Mouse (Mus musculus) embryonic facial prominence, embryonic 10.5 days (tissue): Measurements from ENCODE around the gene Fam110a. TPM values are rescaled to one million over a fixed set of nuclear protein-coding genes. Genes with fewer than 3 reads are reported as not detected.

Source experiments
- DNase-seq: peaks from one replicate; pipeline ENCODE4 v3.0.0-alpha.2; 2017; ENCODE audit warnings: low spot score
- H3K27ac ChIP-seq: fragments of 300-500 bp; sonication (generic); replicated peaks from 2 replicates; pipeline ENCODE4 v1.5.1; 2016; ENCODE audit warnings: mild to moderate bottlenecking
- H3K27me3 ChIP-seq: fragments of 300-500 bp; sonication (generic); replicated peaks from 2 replicates; pipeline ENCODE4 v1.6.1; 2016; ENCODE audit warnings: low read depth, mild to moderate bottlenecking; ENCODE audit not compliant: poor library complexity, severe bottlenecking
- H3K36me3 ChIP-seq: fragments of 300-500 bp; sonication (generic); replicated peaks from 2 replicates; pipeline ENCODE4 v1.6.1; 2016; ENCODE audit warnings: mild to moderate bottlenecking, moderate library complexity
- H3K4me1 ChIP-seq: fragments of 300-500 bp; sonication (generic); 2 replicates; pipeline ENCODE4 v1.6.1; 2016
- H3K4me3 ChIP-seq: fragments of 300-500 bp; sonication (generic); 2 replicates; pipeline ENCODE4 v1.5.1; 2016; ENCODE audit warnings: mild to moderate bottlenecking, moderate library complexity
- H3K9me3 ChIP-seq: fragments of 300-500 bp; sonication (generic); 2 replicates; pipeline ENCODE4 v1.6.1; 2016; ENCODE audit warnings: mild to moderate bottlenecking
- WGBS: fragments of 180-500 bp; shearing (Covaris S2); methylation state at CpG from one replicate; pipeline ENCODE4 v1.1.7; 2016; 5-methylcytosine and 5-hydroxymethylcytosine counted together
- polyA plus RNA-seq: library from polyadenylated mRNA; unstranded; fragments of >200 nt; fragmentation: Nextera tagmentation; extraction: Ambion mirVana; gene quantifications from 2 replicates; pipeline ENCODE4 v1.2.1, GENCODE M21; 2016

Gene Fam110a
- polyA plus RNA-seq, 1 experiment from 2014 or later, result 48.4 TPM

DNA sequence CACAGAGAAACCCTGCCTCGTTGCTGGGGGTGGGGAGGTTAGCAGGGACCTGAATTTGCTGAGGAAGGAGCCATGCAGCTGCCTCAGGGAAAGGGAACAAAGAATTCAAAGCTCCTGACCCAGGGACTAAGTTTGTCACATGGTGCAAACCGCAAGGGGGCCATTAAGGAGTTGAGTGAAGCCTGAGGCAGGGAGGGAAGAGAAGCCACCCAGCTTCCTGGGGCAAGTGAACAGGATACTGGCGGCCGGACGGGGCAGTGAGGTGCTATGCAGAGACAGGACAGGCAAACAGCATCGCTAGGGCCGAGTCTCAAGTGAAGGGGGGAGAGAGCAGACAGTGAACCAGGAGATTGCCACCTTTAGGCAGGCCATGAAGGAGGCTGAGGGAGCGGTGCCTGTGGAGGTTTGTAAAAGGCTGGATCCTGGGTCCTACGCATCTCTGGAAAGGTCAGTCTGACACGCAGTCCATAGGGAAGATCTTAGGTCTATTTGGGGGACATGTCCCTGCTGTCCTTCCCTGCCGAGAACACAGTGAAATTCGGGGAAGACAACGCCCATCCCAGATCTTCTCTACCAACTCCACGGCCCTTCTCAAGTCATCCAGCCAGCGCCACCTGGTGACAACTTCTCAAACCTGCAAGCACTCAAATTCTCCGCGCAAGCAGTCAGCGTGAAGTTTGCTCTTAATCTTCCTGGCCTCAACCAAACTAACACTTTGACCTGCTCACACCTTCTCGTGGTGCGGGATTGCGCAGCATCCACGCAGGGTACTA lies 14.5 kb upstream of the Fam110a start:
- Histone ChIP-seq H3K27ac (0 out of 2 replicates have a peak overlapping the region, but pooled peaks have one; percentile 19), H3K4me3 (peak overlapping the region; percentile 38), H3K4me1 (peaks cover 45% of the 10 kb centered on the region), H3K36me3 (no peaks in the 10 kb centered on the region), H3K27me3 (peaks cover 78% of the 10 kb centered on the region), H3K9me3 (no peaks in the 10 kb centered on the region)
- WGBS, result 3% methylated on average over 22 of the region's 22 CpGs
- peak; percentile 81 for DNase-seq

DNA sequence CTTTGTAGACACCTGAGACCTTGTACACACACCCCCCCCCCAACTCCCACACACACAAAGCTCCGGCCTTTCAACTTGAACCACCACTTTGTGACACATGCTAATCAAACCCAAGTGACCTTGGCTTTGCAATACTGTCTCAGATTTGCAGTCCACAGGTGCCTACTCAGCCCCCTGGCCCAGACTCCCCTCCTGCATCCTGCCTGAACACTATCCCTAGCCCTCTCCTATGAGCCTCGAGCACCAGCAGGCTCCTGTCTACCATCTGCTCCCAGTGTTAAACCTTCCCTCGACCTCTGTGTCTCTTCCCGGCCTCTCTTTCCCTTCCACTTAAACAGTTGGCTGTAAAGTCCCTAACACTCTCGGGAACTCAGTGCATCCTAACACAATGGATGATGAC lies 11.4 kb upstream of the Fam110a start:
- Histone ChIP-seq H3K4me1 (peaks cover 32% of the 10 kb centered on the region), H3K9me3 (no peaks in the 10 kb centered on the region), H3K4me3 (no peak overlapping the region), H3K27me3 (peaks cover 47% of the 10 kb centered on the region), H3K27ac (0 out of 2 replicates have a peak overlapping the region, but pooled peaks have one; percentile 40), H3K36me3 (no peaks in the 10 kb centered on the region)
- 42% methylated on average over 5 of the region's 5 CpGs for WGBS
- DNase-seq, result no peak

DNA sequence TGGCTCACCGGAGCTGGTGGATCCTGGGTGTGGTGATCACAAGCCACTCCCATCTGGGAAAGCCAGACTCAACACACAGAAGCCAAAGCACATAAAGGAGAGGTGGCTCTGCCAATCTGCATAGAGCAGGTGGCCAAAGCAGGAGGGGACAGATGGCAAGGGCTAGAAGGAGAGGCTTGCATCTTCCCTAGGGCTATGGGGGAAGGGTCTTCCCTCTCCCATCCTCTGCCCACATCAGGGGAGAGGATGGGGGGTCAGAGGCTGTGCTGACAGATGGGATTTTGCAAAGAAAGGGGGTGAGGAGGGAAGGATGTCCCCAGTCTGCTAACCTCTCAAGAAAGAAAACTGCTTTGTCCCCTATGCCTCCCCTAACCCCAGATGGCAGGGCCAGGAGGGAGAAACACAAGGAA lies 11.0 kb upstream of the Fam110a start:
- 44% methylated on average over 1 of the region's 1 CpGs for whole genome bisulfite sequencing
- Histone ChIP-seq H3K4me3 (no peak overlapping the region), H3K27me3 (peaks cover 42% of the 10 kb centered on the region), H3K36me3 (no peaks in the 10 kb centered on the region), H3K4me1 (peaks cover 29% of the 10 kb centered on the region), H3K27ac (0 out of 2 replicates have a peak overlapping the region, but pooled peaks have one; percentile 40), H3K9me3 (no peaks in the 10 kb centered on the region)
- DNase-seq, result peak; percentile 34

- H3K27me3 ChIP-seq, result peaks cover 23% of the 10 kb centered on the region
- no peaks in the 10 kb centered on the region for H3K9me3 ChIP-seq
- H3K36me3 ChIP-seq, result no peaks in the 10 kb centered on the region
- H3K4me1 ChIP-seq, result peaks cover 25% of the 10 kb centered on the region
- 72% methylated on average over 2 of the region's 2 CpGs for WGBS
- no peak overlapping the region for H3K4me3 ChIP-seq
- no peak for DNase-seq
- H3K27ac ChIP-seq, result no peak overlapping the region
These were observed 9.0 kb upstream of the Fam110a start for GRCm38 (mm10) chr2:151988978-151989377.

DNA sequence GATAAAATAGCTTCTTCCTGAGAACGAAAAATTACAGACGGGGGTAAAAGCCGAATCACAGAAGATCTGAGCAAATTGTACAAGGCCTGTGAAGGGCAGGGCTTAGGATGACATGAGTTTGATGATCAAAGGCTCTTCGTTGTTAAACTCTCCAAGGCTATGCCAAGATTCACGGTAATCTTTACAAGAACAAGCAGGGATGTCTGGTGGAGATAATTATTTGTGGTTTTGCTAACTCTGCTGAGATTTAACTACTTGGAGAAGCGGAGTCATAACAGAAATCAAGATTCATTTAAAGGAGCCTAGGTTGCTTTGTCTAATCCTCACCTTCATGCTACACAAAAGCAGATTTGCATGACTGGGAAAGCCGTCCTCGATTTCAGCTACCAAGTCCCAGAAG lies 6.9 kb upstream of the Fam110a start:
- H3K9me3 ChIP-seq, result no peaks in the 10 kb centered on the region
- no peak overlapping the region for H3K27ac ChIP-seq
- H3K4me1 ChIP-seq, result peaks cover 23% of the 10 kb centered on the region
- 86% methylated on average over 8 of the region's 8 CpGs for WGBS
- no peaks in the 10 kb centered on the region for H3K36me3 ChIP-seq
- 0 out of 2 replicates have a peak, but pooled peaks cover 4% of the 10 kb centered on the region for H3K27me3 ChIP-seq
- DNase-seq, result no peak
- no peak overlapping the region for H3K4me3 ChIP-seq

GRCm38 (mm10) chr2:151985426-151986172 lies 5.6 kb upstream of the Fam110a start:
- Histone ChIP-seq H3K36me3 (no peaks in the 10 kb centered on the region), H3K9me3 (no peaks in the 10 kb centered on the region), H3K4me1 (peaks cover 11% of the 10 kb centered on the region), H3K27ac (no peak overlapping the region), H3K4me3 (no peak overlapping the region), H3K27me3 (no peaks in the 10 kb centered on the region)
- DNase-seq, result peak; percentile 11
- WGBS, result 66% methylated on average over 7 of the region's 7 CpGs

GRCm38 (mm10) chr2:151984019-151984418 lies 4.0 kb upstream of the Fam110a start:
- Histone ChIP-seq H3K4me1 (peaks cover 23% of the 10 kb centered on the region), H3K36me3 (no peaks in the 10 kb centered on the region), H3K4me3 (no peak overlapping the region), H3K27ac (no peak overlapping the region), H3K9me3 (no peaks in the 10 kb centered on the region), H3K27me3 (no peaks in the 10 kb centered on the region)
- peak; percentile 8 for DNase-seq
- WGBS, result 74% methylated on average over 9 of the region's 9 CpGs

GRCm38 (mm10) chr2:151982476-151982875 lies 2.5 kb upstream of the Fam110a start:
- no peak overlapping the region for H3K4me3 ChIP-seq
- no peaks in the 10 kb centered on the region for H3K9me3 ChIP-seq
- DNase-seq, result no peak

GRCm38 (mm10) chr2:151981268-151981667 lies 1.2 kb upstream of the Fam110a start:
- H3K27ac ChIP-seq, result no peak overlapping the region; the same call in 1 of the 2 replicates
- no peaks in the 10 kb centered on the region for H3K27me3 ChIP-seq
- no peak for DNase-seq
- peaks cover 49% of the 10 kb centered on the region for H3K4me1 ChIP-seq
- 79% methylated on average over 6 of the region's 6 CpGs for WGBS
- H3K4me3 ChIP-seq, result no peak overlapping the region
- peaks cover 11% of the 10 kb centered on the region; the same call in 1 of the 2 replicates for H3K36me3 ChIP-seq
- H3K9me3 ChIP-seq, result no peaks in the 10 kb centered on the region

More at GRCm38 (mm10) chr2:151982476-151982875, 2.5 kb upstream of the Fam110a start:
- H3K27ac ChIP-seq, result no peak overlapping the region
- peaks cover 2% of the 10 kb centered on the region; the same call in 1 of the 2 replicates for H3K36me3 ChIP-seq
- peaks cover 39% of the 10 kb centered on the region for H3K4me1 ChIP-seq
- H3K27me3 ChIP-seq, result no peaks in the 10 kb centered on the region

DNA sequence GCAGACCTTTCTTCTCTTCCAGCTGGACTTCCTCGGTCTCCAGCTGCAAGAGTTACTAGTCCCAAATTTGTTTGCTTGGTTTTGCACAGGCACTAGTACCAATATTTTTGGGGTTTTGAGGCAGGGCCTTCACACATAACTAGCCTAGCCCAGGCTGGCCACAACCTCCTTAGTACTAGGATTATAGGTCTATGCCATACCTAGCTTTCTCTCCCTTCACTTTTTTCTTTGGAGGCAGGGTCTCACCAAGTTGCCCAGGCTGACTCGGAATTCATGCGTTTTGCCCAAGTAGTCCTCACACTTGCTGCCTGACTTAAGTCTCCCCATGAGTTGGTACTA lies 305 bp upstream of the Fam110a start:
- H3K4me1 ChIP-seq, result peaks cover 47% of the 10 kb centered on the region
- peak overlapping the region; percentile 84 for H3K27ac ChIP-seq

DNA sequence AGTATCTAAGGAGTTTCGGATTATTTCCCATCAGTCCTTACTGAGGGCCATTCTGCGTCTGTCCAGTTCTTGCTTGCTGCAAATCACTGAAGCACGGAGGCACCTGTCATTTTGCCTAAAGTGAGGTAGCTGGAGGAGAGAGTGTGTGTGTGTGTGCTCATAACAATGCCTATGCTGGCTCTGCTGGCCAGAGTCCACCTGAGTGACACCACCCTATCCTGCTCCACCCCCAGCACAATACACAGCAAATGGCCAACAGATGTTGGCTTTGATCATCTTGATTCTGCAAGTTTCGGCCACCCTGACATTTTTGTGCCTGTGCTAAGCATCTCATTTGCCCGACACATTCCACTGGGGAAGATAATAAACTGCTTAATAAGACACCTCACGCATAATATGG lies 1.5 kb downstream of the Fam110a start:
- Histone ChIP-seq H3K27ac (0 out of 2 replicates have a peak overlapping the region, but pooled peaks have one; percentile 84), H3K4me3 (peak overlapping the region; percentile 65)

More for the DNA sequence above, 305 bp upstream of the Fam110a start:
- Histone ChIP-seq H3K9me3 (no peaks in the 10 kb centered on the region), H3K27me3 (peaks cover 5% of the 10 kb centered on the region; the same call in 1 of the 2 replicates), H3K36me3 (peaks cover 13% of the 10 kb centered on the region; the same call in 1 of the 2 replicates), H3K4me3 (peak overlapping the region; percentile 65)
- 35% methylated on average over 3 of the region's 3 CpGs for WGBS
- DNase-seq, result peak; percentile 21

DNA sequence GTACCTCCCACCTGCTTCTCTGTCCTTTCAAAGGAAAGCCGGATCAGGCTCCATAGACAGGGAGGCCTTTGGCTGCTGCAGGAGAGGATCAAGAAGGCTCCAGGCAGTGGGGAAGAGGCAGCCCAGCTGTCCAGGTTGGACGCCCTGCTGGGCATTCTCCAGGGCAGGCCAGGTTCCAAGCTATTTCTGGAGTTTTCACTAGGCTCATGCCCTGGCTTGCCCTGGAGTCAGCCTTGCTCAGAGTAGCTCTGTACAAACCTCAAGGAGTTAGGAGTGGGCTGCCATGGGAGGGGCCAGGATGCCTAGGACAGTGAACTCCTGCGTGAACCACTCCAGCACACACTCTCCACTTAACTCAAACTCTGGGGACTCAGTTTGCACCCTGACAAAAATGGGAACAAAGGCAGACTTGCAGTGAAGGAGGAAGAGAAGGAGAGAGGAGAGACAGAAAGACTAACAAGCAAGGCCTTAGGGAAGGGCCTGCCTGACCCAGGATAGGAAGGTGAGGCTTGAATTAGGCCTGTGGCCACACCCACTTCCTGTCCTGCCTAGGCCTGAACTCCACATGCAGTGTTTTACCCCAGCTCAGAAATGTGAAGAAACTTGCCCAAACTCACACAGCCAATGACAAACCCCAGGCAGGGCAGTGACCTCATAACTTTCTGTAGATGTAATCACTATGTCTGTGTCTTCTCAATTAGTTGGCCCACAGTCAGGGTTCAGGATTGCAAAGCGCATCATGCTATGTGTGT lies 2.2 kb downstream of the Fam110a start:
- H3K9me3 ChIP-seq, result no peaks in the 10 kb centered on the region
- no peak for DNase-seq
- peak overlapping the region; percentile 65 for H3K27ac ChIP-seq
- H3K27me3 ChIP-seq, result peaks cover 30% of the 10 kb centered on the region
- peaks cover 65% of the 10 kb centered on the region for H3K4me1 ChIP-seq
- peak overlapping the region; percentile 65 for H3K4me3 ChIP-seq
- 83% methylated on average over 4 of the region's 4 CpGs for WGBS
- peaks cover 13% of the 10 kb centered on the region; the same call in 1 of the 2 replicates for H3K36me3 ChIP-seq

More for the DNA sequence above, 1.5 kb downstream of the Fam110a start:
- peaks cover 13% of the 10 kb centered on the region; the same call in 1 of the 2 replicates for H3K36me3 ChIP-seq
- H3K9me3 ChIP-seq, result no peaks in the 10 kb centered on the region
- peaks cover 24% of the 10 kb centered on the region for H3K27me3 ChIP-seq
- DNase-seq, result no peak
- peaks cover 59% of the 10 kb centered on the region for H3K4me1 ChIP-seq
- WGBS, result 70% methylated on average over 6 of the region's 6 CpGs
